Mouse (Mus musculus): ENCODE measurements at regions not wholly inside any gene's neighbourhood (a gene's known extent, or its start where the extent isn't known, plus 50 kb on each side); places are given as distances from the start of the nearest gene placed in this dataset.

DNA sequence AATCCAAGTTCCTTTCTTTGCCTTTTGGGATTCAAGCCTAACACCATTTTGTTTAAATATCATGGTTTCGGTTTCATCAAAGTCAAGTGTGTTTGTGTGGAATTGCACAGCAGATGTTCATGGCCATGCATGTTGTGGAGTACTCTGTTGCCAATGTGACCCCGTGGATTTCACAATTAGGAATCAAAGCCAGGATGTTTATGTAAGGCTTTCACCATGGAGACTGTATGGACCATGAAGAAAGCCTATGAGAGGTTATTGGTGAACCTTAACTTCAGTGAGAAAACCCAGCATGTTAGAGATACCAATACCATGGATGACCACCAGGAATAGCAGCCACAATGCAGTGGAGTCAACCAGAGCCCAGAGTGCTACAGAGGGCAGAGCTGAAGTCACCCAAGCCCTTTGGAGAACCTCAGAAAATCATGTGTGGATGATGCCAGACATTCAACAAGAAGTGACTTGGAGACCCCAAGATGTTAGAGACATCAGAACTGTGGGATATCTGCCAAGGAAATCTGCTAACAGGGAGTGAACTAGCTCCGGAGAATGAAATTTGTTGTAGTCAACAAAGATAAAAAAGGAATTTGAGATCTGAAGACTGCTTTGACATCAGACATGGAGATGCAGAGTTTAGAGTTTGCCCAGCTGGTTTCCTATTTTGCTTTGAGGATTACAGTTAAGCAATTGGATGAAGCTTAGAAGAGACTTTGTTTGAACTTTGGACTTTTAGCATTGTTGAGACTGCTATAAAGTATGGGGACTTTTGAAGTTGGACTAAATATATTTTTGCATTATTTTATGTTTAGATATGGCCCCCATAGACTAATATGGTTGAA lies 615.3 kb downstream of the Tmem182 start:
- no peak for DNase-seq

- no peak for DNase-seq
These were observed 622.5 kb downstream of the Tmem182 start for GRCm38 (mm10) chr1:41427853-41428252.

GRCm38 (mm10) chr1:41431127-41431690 lies 625.8 kb downstream of the Tmem182 start:
- no peak for DNase-seq

DNA sequence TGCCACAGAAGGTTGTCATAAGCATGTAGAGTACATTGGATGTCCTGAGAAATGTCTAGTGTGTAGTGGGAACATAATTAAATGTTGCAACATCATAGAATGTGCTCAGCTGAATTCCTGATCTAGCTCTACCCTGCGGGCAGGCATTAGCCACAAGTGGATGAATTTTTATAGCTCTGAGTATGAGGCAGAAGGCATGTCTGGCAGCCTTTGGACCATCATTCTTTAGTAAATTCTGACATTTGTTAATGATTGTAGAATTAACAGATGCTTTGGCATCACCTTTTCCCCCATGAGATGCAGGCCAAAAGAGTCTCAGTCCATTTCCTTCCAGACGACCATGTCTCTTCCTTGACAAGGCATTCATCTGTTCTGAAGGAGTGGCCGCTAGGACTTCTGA lies 630.0 kb downstream of the Tmem182 start:
- DNase-seq = peak; percentile 23

- DNase-seq = no peak
These were observed 644.6 kb downstream of the Tmem182 start for GRCm38 (mm10) chr1:41449972-41450371.

Measured in kidney, adult 11 months (tissue).